9 mouse cellular contexts compared by ENCODE assay signal in the genomic region with DNA sequence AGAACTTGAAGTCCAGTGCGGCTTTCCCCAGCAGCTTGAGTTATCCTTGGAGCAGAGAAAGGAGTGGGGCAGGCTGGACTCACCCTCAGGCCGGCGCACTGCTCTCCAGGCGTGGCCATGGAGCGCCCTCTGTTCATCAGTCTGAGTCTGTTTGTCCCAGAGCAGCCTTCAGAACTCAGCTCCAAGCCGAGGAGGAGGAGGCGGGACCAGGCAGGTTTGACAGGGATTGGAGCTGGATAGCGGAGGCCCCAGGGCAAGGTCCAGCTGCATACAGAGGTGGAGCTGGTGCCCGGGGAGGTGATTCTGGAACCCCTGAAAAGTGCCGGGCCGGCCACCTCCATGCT. TPM values are rescaled to one million over a fixed set of nuclear protein-coding genes. Genes with fewer than 3 reads are reported as not detected.
DNase-seq lines count a peak whose midpoint lies in the region; ATAC-seq lines count a peak whose summit lies in the region.
"Had no signal": no experiment of that assay in that cellular context is flagged by ENCODE, and none has a peak within 500 bp of the region (broad histone marks: within the 10 kb centered on the region; RNA-seq: fewer than 3 reads in every experiment).

A gene (minus strand): TSS at position 158 of the 344 bp plus-strand sequence.

- DNase-seq in heart, postnatal 4 days, result no peak
- peak; percentile 26 for DNase-seq in embryonic facial prominence, embryonic 14.5 days (ENCODE audit: low spot score)
- no peak for DNase-seq in spleen, postnatal 4 days (ENCODE audit: low spot score in 2 of 2)
- no peak for DNase-seq in cerebellum, postnatal 36 days
- no peak for DNase-seq in thymus, postnatal 25 days

- H3K36me3 ChIP-seq in heart, embryonic 14.5 days (ENCODE audit: control insufficient read depth, insufficient read depth, low read length), result no peaks in the 10 kb centered on the region
- H3K36me3 ChIP-seq in embryonic facial prominence, embryonic 14.5 days (ENCODE audit: control insufficient read depth, insufficient read depth, low read length), result no peaks in the 10 kb centered on the region
- no peaks in the 10 kb centered on the region for H3K36me3 ChIP-seq in limb, embryonic 12.5 days
- no peaks in the 10 kb centered on the region for H3K36me3 ChIP-seq in neural tube, embryonic 12.5 days

- H3K4me2 ChIP-seq in heart, embryonic 14.5 days (ENCODE audit: low read length), result peak within 1 kb of the TSS; percentile 44
- peak within 1 kb of the TSS; percentile 31 for H3K4me2 ChIP-seq in embryonic facial prominence, embryonic 14.5 days (ENCODE audit: low read depth, low read length)
- H3K4me2 ChIP-seq in limb, embryonic 12.5 days, result peak within 1 kb of the TSS; percentile 45
- peak within 1 kb of the TSS; percentile 33 for H3K4me2 ChIP-seq in neural tube, embryonic 12.5 days (replicated peaks)

- peak within 1 kb of the TSS; percentile 57; the same call in 1 of the 2 replicates for H3K9ac ChIP-seq in heart, embryonic 14.5 days (ENCODE audit: low read length)
- H3K9ac ChIP-seq in embryonic facial prominence, embryonic 14.5 days (ENCODE audit: low read depth, low read length), result peak within 1 kb of the TSS; percentile 14; the same call in 1 of the 2 replicates
- H3K9ac ChIP-seq in limb, embryonic 12.5 days (replicated peaks), result peak within 1 kb of the TSS; percentile 37; the same call in 1 of the 2 replicates
- no peak within 1 kb of the TSS for H3K9ac ChIP-seq in neural tube, embryonic 12.5 days

- 7% methylated on average over 11 of the region's 11 CpGs for WGBS in heart, embryonic 14.5 days
- 3% methylated on average over 9 of the region's 11 CpGs for WGBS in embryonic facial prominence, embryonic 14.5 days
- 5% methylated on average over 11 of the region's 11 CpGs for WGBS in limb, embryonic 12.5 days
- WGBS in neural tube, embryonic 12.5 days, result 13% methylated on average over 11 of the region's 11 CpGs

- no peaks in the 10 kb centered on the region for H3K9me3 ChIP-seq in heart, embryonic 14.5 days (ENCODE audit: control insufficient read depth, low read length)
- H3K9me3 ChIP-seq in embryonic facial prominence, embryonic 14.5 days (ENCODE audit: control insufficient read depth, low read length), result no peaks in the 10 kb centered on the region
- no peaks in the 10 kb centered on the region for H3K9me3 ChIP-seq in limb, embryonic 12.5 days
- H3K9me3 ChIP-seq in neural tube, embryonic 12.5 days, result no peaks in the 10 kb centered on the region

- H3K4me1 ChIP-seq in heart, embryonic 14.5 days (ENCODE audit: control insufficient read depth in 2 of 2, insufficient read depth in 2 of 2, low read length in 2 of 2), result peaks cover 6 to 10% of the 10 kb centered on the region in 2 experiments
- H3K4me1 ChIP-seq in embryonic facial prominence, embryonic 14.5 days (ENCODE audit: control insufficient read depth, insufficient read depth, low read length), result peaks cover 9% of the 10 kb centered on the region
- peaks cover 23% of the 10 kb centered on the region for H3K4me1 ChIP-seq in limb, embryonic 12.5 days (replicated peaks)
- H3K4me1 ChIP-seq in neural tube, embryonic 12.5 days, result peaks cover 10% of the 10 kb centered on the region

- no peak for ATAC-seq in heart, embryonic 14.5 days (ENCODE audit: insufficient number of reproducible peaks, insufficient read depth, low FRiP score, low read depth)
- ATAC-seq in embryonic facial prominence, embryonic 14.5 days (ENCODE audit: low read depth), result no peak
- no peak for ATAC-seq in limb, embryonic 12.5 days (ENCODE audit: insufficient number of reproducible peaks, insufficient read depth, low FRiP score, low TSS enrichment, low read depth)
- ATAC-seq in neural tube, embryonic 12.5 days (ENCODE audit: low FRiP score, low read depth), result no peak

- H3K27me3 ChIP-seq in heart, embryonic 14.5 days (ENCODE audit: control insufficient read depth, insufficient read depth, low read length), result peaks cover 4% of the 10 kb centered on the region
- no peaks in the 10 kb centered on the region for H3K27me3 ChIP-seq in embryonic facial prominence, embryonic 14.5 days (replicated peaks; ENCODE audit: control insufficient read depth, insufficient read depth, low read length)
- no peaks in the 10 kb centered on the region for H3K27me3 ChIP-seq in limb, embryonic 12.5 days
- no peaks in the 10 kb centered on the region for H3K27me3 ChIP-seq in neural tube, embryonic 12.5 days (replicated peaks)

- H3K27ac ChIP-seq in heart, embryonic 14.5 days (replicated peaks in 1 of 2; ENCODE audit: control insufficient read depth in 1 of 2, insufficient read depth in 1 of 2, low read depth in 2 of 2, low read length in 2 of 2), result no peak within 1 kb of the TSS
- H3K27ac ChIP-seq in embryonic facial prominence, embryonic 14.5 days (replicated peaks; ENCODE audit: low read depth, low read length), result no peak within 1 kb of the TSS
- 0 out of 2 replicates have a peak within 1 kb of the TSS, but pooled peaks have one; percentile 7 for H3K27ac ChIP-seq in limb, embryonic 12.5 days
- no peak within 1 kb of the TSS for H3K27ac ChIP-seq in neural tube, embryonic 12.5 days

- H3K4me3 ChIP-seq in heart, embryonic 14.5 days (ENCODE audit: control insufficient read depth in 1 of 2, insufficient read depth in 1 of 2, low read depth in 1 of 2, low read length in 2 of 2), result no peak within 1 kb of the TSS
- 0 out of 2 replicates have a peak within 1 kb of the TSS, but pooled peaks have one; percentile 1 for H3K4me3 ChIP-seq in embryonic facial prominence, embryonic 14.5 days (ENCODE audit: low read depth, low read length)
- H3K4me3 ChIP-seq in limb, embryonic 12.5 days (replicated peaks), result 0 out of 2 replicates have a peak within 1 kb of the TSS, but pooled peaks have one; percentile 5
- H3K4me3 ChIP-seq in neural tube, embryonic 12.5 days, result no peak within 1 kb of the TSS

RNA-seq across cellular contexts. Expression of the gene that starts here (rescaled TPM):
- not detected in 2 replicates for polyA plus RNA-seq in heart, embryonic 14.5 days (2014; fragmentation: Nextera tagmentation; extraction: Ambion mirVana)
- not detected for total RNA-seq in heart, postnatal 4 days (2021)
- polyA plus RNA-seq in embryonic facial prominence, embryonic 14.5 days (2014; fragmentation: Nextera tagmentation; extraction: Ambion mirVana), result 0.39 and 0.64 TPM in 2 replicates
- polyA plus RNA-seq in limb, embryonic 12.5 days (2016; fragmentation: Nextera tagmentation; extraction: Ambion mirVana), result 0.26 and 0.42 TPM in 2 replicates
- 0.22 and 0.71 TPM in 2 replicates for polyA plus RNA-seq in neural tube, embryonic 12.5 days (2016; fragmentation: Nextera tagmentation; extraction: Ambion mirVana)
- polyA plus RNA-seq: heart, postnatal 0 days had no signal

Comparison
In these comparisons a context has a peak if more than half of its experiments do, and no peak if none do; other contexts are left out.
1. Peak in DNase-seq, H3K4me3 ChIP-seq, H3K9ac ChIP-seq and H3K4me2 ChIP-seq in embryonic facial prominence, embryonic 14.5 days; RNA of the gene not detected or under 1 TPM.